Mouse (Mus musculus) gastrocnemius, postnatal 10 days (tissue): ENCODE results near the gene Pibf1. TPM values are rescaled to one million over a fixed set of nuclear protein-coding genes. Genes with fewer than 3 reads are reported as not detected.
A peak's percentile ranks its signal among the peaks of the same experiment; 100 is the strongest.

Source experiments
- DNase-seq: peaks from one replicate; pipeline ENCODE4 v3.0.0; 2021; ENCODE audit warnings: mixed read lengths
- long read RNA-seq, 2 experiments: library from polyadenylated mRNA; stranded (forward); transcript quantifications; one replicate each; pipeline ENCODE4 v2.0.0; 2021
- total RNA-seq, 2 experiments: library from RNA; stranded (reverse); gene quantifications; 2 replicates each; pipeline ENCODE4 v1.2.3; 2021

Pibf1 gene
- total RNA-seq: 10 to 100 TPM; 10.0 to 13.1 TPM
- long read RNA-seq, experiment 1, transcript Pibf1-201 (18 exons, 2,797 nt): major isoform, 21 of 29 reads
- long read RNA-seq, experiment 1, partial matches to known transcripts: 1 of 29 reads
- long read RNA-seq, experiment 1, other reads (novel, unspliced or antisense): 7 of 29 reads
- long read RNA-seq, experiment 2, transcript Pibf1-201 (18 exons, 2,797 nt): major isoform, 11 of 16 reads
- long read RNA-seq, experiment 2, partial matches to known transcripts: 0 of 16 reads
- long read RNA-seq, experiment 2, other reads (novel, unspliced or antisense): 5 of 16 reads

DNA sequence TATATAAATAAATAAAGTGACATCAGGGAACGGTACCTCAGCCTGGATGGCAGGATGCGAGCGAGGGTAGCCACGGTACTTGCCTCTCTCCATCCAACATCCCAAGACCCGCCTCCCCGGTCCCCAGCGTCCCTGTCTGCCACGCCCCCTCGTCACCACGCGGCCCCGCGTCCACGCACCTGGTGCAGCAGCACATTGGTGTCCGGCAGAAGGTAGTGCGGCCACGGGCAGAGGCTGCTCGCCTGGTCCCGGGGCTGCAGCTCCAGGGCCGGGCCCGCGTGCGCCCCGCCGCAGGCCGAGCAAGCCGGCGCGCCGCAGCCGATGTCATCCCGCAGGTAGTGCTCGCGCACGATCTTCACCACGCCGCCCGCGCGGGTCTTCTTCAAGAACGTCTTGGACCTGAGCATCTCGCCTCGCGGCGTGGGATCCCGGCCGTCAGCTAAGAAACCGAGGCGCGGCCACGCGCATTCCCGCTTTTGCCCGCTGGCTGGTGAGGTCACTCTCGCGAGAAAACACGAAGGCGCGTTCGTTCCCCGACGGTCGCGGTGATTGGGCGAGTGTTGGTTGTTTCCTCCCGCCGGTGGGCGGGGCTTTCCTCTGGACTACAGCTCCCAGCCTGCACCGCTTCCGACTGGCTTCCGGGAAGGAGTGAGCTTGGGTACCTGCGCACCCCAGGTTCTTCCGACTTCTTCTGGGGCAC, at the start of gene Pibf1, which contains the start of gene Dis3:
Gene Pibf1, plus strand, starts transcription at position 158 of the 700 bp plus-strand sequence.
Gene Dis3, minus strand, starts transcription at position 504 of the 700 bp plus-strand sequence.
- DNase-seq: peak; percentile 99

- no peak for DNase-seq
Observed at GRCm38 (mm10) chr14:99058959-99059586, 40.2 kb upstream of the Pibf1 start.

DNA sequence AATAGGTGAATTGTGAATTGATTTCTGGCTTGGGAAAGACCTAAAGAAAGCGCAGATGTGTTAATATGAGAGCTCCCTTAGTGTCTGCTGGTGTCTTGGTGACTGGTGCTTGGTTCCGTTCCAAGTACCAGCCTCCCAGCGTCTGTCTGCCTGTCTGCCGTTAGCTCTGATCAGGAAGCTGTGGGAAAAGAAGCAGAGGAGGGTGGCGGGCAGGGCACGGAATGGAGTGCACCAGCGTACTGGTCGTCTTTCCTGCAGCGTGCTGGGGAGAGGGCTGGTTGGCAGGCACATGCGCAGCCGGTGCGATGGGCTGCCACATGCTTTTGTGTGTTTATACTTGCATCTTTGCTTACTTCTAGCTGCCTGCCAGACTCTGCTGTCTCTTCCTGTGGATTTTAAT, 38.6 kb upstream of the Pibf1 start:
- no peak for DNase-seq

DNA sequence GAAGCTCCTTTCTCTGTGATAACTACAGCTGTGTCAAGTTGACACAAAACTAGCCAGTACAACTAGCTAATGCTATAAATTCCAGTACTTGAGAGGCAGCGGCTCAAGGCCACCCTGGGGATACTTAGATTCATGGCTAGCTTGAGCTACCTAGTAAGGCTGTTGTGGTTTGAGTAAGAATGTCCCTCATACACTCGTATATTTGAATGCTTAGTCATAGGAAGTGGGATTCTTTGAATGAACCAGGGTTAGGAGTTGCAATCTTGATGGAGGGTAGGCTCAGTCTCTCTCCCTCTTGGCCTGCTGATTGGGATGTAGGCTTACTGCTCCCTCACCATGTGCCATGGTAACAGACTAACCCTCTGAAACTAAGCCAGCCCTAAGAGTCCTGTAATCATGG, 36.1 kb upstream of the Pibf1 start:
- no peak for DNase-seq

GRCm38 (mm10) chr14:99071146-99071545, 28.1 kb upstream of the Pibf1 start:
- DNase-seq: no peak

DNA sequence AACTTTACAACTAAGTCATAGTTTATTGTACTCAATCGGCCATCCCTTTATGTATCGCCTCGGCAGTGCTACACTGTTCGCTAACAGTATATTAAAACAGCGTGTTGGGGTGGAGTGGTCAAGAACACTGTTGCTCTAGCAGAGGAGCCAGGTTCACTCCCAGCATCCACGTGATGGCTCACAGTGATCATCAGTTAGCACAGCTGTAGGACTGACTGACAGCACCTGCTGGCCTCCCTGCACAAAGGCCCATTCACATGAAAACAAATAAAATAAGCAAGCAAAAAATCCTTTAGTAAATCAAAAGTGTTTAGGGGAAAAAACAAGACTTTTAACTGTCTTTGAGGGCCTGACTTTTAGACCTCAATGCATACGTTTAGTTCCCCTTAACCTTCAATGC, 10.3 kb upstream of the Pibf1 start:
- no peak for DNase-seq

GRCm38 (mm10) chr14:99099967-99100587, 853 bp downstream of the Pibf1 start:
- no peak for DNase-seq

GRCm38 (mm10) chr14:99103050-99103449, 3.8 kb downstream of the Pibf1 start:
- DNase-seq: no peak

DNA sequence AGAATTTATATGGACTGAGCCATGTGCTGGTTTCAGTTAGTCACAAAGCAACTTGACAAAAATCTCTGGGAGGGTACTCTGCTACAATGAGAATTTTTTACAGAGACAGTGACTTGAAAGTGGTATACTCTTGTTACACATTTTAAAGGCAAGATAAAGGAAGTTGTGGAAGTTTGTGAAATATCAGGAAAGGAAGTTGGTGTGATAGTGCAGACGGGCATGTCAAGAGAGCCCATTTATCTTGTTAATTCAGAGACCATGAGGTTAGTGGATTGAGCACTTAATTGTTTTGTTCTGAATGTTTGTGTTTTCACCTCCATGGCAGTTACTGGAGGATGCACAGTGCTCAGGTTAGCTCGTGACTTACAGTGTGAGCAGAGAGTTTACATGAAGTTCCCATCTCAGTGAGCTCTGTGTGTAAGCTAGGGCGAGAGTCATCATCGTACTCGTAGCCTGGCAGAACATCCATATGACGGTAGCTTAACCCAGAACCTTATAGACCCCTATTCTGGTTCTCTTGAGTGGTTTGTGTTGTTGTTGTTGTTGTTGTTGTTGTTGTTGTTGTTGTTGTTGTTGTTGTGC, 5.4 kb downstream of the Pibf1 start:
- no peak for DNase-seq

- no peak for DNase-seq
Observed at GRCm38 (mm10) chr14:99106671-99107070, 7.4 kb downstream of the Pibf1 start.

GRCm38 (mm10) chr14:99107631-99108187, 8.5 kb downstream of the Pibf1 start:
- no peak for DNase-seq

DNA sequence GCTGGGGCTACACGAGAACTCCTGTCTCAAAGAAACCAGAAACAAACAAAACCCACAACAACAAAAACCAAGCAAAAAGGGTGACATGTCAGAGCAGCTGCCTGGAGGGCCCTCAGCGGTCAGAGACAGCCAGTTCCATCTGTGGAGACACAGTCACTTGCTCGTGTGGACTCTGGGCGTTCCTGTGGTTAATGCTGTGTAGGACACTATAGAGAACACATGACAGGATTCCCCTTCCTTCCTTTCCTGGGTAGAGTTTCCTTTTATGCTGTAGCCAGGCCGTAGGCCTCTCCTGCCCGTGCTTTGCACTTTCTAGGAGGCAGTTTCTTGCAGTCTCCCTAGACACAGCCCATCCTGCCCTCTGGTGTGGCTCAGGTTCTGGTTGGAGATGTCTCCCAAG, 9.5 kb downstream of the Pibf1 start:
- no peak for DNase-seq

- DNase-seq: no peak
Observed at GRCm38 (mm10) chr14:99117576-99117975, 18.4 kb downstream of the Pibf1 start.

- DNase-seq: no peak
Observed at GRCm38 (mm10) chr14:99121584-99122339, 22.5 kb downstream of the Pibf1 start.

- no peak for DNase-seq
Observed at GRCm38 (mm10) chr14:99124076-99124475, 24.9 kb downstream of the Pibf1 start.

DNA sequence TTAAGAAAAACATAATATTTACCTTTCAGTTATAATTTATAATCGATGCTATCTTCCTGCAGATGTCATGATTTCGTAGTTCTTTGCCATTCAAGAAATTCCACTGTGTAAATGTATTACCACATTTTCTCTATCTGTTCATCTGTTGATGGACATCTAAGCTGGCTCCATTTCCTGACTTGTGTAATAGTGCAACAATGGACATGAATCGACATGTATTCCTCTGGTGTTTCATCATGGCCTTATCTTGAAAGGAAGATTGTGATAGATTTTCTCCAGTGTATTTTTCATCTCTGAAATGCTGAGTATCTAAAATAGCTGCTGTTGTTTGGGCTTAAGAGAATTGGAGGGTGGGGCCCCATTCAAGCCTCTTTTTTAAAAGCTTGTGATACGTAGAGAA, 27.5 kb downstream of the Pibf1 start:
- no peak for DNase-seq

GRCm38 (mm10) chr14:99127509-99127908, 28.3 kb downstream of the Pibf1 start:
- no peak for DNase-seq

DNA sequence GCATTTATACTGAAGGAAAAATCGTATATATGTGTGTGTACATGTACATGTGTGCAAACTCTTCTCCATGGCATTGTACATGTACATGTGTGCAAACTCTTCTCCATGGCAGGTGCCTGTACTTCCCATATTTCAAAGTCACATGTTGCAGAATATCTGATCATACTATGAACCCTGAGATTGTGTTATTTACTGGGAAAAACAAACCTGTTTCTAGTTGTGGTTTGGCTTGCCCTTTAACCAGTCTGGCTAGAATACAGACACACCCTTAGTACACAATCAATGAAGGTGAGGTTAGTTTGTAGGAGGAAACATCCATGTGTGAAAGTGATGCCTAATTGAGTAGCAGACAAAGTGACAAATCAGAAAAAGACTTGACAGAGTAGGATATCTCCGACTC, 29.8 kb downstream of the Pibf1 start:
- no peak for DNase-seq

GRCm38 (mm10) chr14:99134048-99134447, 34.8 kb downstream of the Pibf1 start:
- no peak for DNase-seq

DNA sequence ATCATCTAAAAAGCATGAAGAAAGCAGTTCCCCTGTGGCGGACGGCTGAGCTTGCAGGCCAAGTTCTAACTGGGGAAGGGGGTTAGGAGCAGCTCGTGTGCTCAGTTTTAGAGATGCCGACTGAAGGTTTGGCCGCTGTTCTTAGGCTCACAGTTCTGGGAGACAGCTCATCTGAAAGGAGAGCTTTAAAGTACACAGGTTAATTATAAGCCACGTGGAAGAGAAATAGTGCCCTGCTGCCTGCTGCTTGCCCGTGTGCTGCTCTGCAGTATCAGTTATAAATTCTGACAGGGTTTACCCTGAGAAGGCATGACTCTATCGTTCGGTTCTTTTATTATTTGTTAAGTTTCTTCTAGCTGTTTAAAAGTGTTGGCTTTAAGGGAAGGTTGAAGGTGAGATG, 36.5 kb downstream of the Pibf1 start:
- DNase-seq: no peak

- DNase-seq: no peak
Observed at GRCm38 (mm10) chr14:99136297-99136696, 37.1 kb downstream of the Pibf1 start.
